Mouse (Mus musculus): Measurements from ENCODE around the gene Dmpk. TPM values are rescaled to one million over a fixed set of nuclear protein-coding genes. Genes with fewer than 3 reads are reported as not detected.

Dmpk gene
- total RNA-seq, 1 experiment from 2014 or later: not detected

GRCm38 (mm10) chr7:19127744-19128143 is 44.1 kb downstream of the Dmpk start:
- ATAC-seq (replicated peaks; ENCODE audit: insufficient number of reproducible peaks, low FRiP score, low TSS enrichment, poor library complexity, severe bottlenecking): no peak

- ATAC-seq (replicated peaks; ENCODE audit: insufficient number of reproducible peaks, low FRiP score, low TSS enrichment, poor library complexity, severe bottlenecking): no peak
Measured at GRCm38 (mm10) chr7:19129396-19129795, 45.7 kb downstream of the Dmpk start.

GRCm38 (mm10) chr7:19130657-19131056 is 47.0 kb downstream of the Dmpk start:
- ATAC-seq (replicated peaks; ENCODE audit: insufficient number of reproducible peaks, low FRiP score, low TSS enrichment, poor library complexity, severe bottlenecking): no peak

- ATAC-seq (replicated peaks; ENCODE audit: insufficient number of reproducible peaks, low FRiP score, low TSS enrichment, poor library complexity, severe bottlenecking): peak; percentile 92
Measured at GRCm38 (mm10) chr7:19131324-19131848, 47.7 kb downstream of the Dmpk start.

GRCm38 (mm10) chr7:19136168-19136567 is 52.5 kb downstream of the Dmpk start:
- ATAC-seq (replicated peaks; ENCODE audit: insufficient number of reproducible peaks, low FRiP score, low TSS enrichment, poor library complexity, severe bottlenecking): no peak

GRCm38 (mm10) chr7:19136673-19137334 is 53.2 kb downstream of the Dmpk start:
- ATAC-seq (replicated peaks; ENCODE audit: insufficient number of reproducible peaks, low FRiP score, low TSS enrichment, poor library complexity, severe bottlenecking): no peak

- no peak for ATAC-seq (replicated peaks; ENCODE audit: insufficient number of reproducible peaks, low FRiP score, low TSS enrichment, poor library complexity, severe bottlenecking)
Measured at GRCm38 (mm10) chr7:19137380-19137779, 53.7 kb downstream of the Dmpk start.

Other genes starting within 250 kb of the Dmpk start
- gene Mill2, start 243.9 kb upstream of the Dmpk start, total RNA-seq (2017): 0.19 to 0.75 TPM in 2 of 3 replicates, not detected in the other
- gene Pglyrp1, start 212.5 kb upstream of the Dmpk start, total RNA-seq (2017): 88.5 to 148 TPM (median 139 TPM) in 3 replicates
- gene Ccdc61, start 173.4 kb upstream of the Dmpk start, total RNA-seq (2017): 10.6 to 30.0 TPM (median 24.7 TPM) in 3 replicates
- gene Nova2, start 158.0 kb upstream of the Dmpk start, total RNA-seq (2017): not detected in 3 replicates
- gene Nanos2, start 96.4 kb upstream of the Dmpk start, total RNA-seq (2017): 0.49 TPM in 1 of 3 replicates, not detected in the others
- gene Mypop, start 92.6 kb upstream of the Dmpk start, total RNA-seq (2017): 0.75 to 2.1 TPM in 2 of 3 replicates, not detected in the other
- 7.1 to 10.5 TPM (median 7.8 TPM) in 3 replicates for gene Irf2bp1, start 79.8 kb upstream of the Dmpk start, total RNA-seq (2017)
- not detected in 3 replicates for gene Foxa3, start 60.3 kb upstream of the Dmpk start, total RNA-seq (2017)
- gene Sympk, start 59.5 kb upstream of the Dmpk start, total RNA-seq (2017): 23.9 to 51.1 TPM (median 38.5 TPM) in 3 replicates
- not detected in 3 replicates for gene Rsph6a, start 29.2 kb upstream of the Dmpk start, total RNA-seq (2017)
- gene Dmwd, start 7.6 kb upstream of the Dmpk start, total RNA-seq (2017): 0.39 to 3.2 TPM (median 0.43 TPM) in 3 replicates
- not detected in 3 replicates for gene Six5, start 10.7 kb downstream of the Dmpk start, total RNA-seq (2017)
- gene Gm4969, start 34.5 kb downstream of the Dmpk start, total RNA-seq (2017): not detected in 3 replicates
- 6.7 to 11.5 TPM (median 7.1 TPM) in 3 replicates for gene Fbxo46, start 36.0 kb downstream of the Dmpk start, total RNA-seq (2017)
- gene Qpctl, start 65.4 kb downstream of the Dmpk start, total RNA-seq (2017): 2.4 to 4.9 TPM (median 3.9 TPM) in 3 replicates
- 27.7 to 42.9 TPM (median 30.8 TPM) in 3 replicates for gene Snrpd2, start 65.9 kb downstream of the Dmpk start, total RNA-seq (2017)
- gene Gipr, start 82.3 kb downstream of the Dmpk start, total RNA-seq (2017): not detected in 3 replicates
- 9.4 to 12.2 TPM (median 9.9 TPM) in 3 replicates for gene Eml2, start 92.6 kb downstream of the Dmpk start, total RNA-seq (2017)
- gene Gpr4, start 128.7 kb downstream of the Dmpk start, total RNA-seq (2017): 0.19 to 0.32 TPM in 2 of 3 replicates, not detected in the other
- 11.5 to 32.0 TPM (median 14.7 TPM) in 3 replicates for gene Opa3, start 144.5 kb downstream of the Dmpk start, total RNA-seq (2017)
- 230 to 263 TPM (median 254 TPM) in 3 replicates for gene Vasp, start 188.0 kb downstream of the Dmpk start, total RNA-seq (2017)
- 1.9 TPM in 1 of 3 replicates, not detected in the others for gene Ppm1n, start 196.2 kb downstream of the Dmpk start, total RNA-seq (2017)
- gene Rtn2, start 198.8 kb downstream of the Dmpk start, total RNA-seq (2017): not detected in 3 replicates
- gene Fosb, start 226.2 kb downstream of the Dmpk start, total RNA-seq (2017): 30.9 to 43.8 TPM (median 36.9 TPM) in 3 replicates